Mouse (Mus musculus): ENCODE measurements around the gene Axin1.

DNA sequence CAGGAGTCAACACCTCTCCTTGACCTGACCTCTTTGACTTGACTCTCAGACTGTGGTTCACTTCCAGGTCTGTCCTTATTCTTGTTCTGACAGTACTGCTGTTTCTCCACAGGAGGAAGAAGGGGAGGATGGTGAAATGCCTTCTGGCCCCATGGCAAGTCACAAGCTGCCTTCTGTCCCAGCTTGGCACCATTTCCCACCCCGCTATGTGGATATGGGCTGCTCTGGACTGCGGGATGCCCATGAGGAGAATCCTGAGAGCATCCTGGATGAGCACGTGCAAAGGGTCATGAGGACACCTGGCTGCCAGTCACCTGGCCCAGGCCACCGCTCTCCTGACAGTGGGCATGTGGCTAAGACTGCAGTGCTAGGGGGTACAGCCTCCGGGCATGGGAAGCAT lies 49.1 kb downstream of the Axin1 start:
- TF ChIP-seq CTCF (IDR thresholded peaks at IDR 0.05; ENCODE audit: low read depth) (no peak), EP300 (IDR thresholded peaks at IDR 0.05; ENCODE audit: low read depth) (no peak)
